Mouse (Mus musculus) lung, embryonic 14.5 days (tissue): ENCODE results near the gene Gm19935. TPM values are rescaled to one million over a fixed set of nuclear protein-coding genes. Genes with fewer than 3 reads are reported as not detected.

Experiments
- ATAC-seq: fragments of 200-750 bp; cut with Nextera tagmentation; 2 replicates; pipeline ENCODE4 v1.8.0; 2017; ENCODE audit warnings: mild to moderate bottlenecking, moderate TSS enrichment, moderate library complexity; ENCODE audit not compliant: insufficient read depth
- DNase-seq: peaks from one replicate; pipeline ENCODE4 v3.0.0-alpha.2; 2015
- H3K27ac ChIP-seq: fragments of 300-500 bp; sonication (generic); 2 replicates; pipeline ENCODE4 v1.5.1; 2014; ENCODE audit warnings: low read depth, mild to moderate bottlenecking, moderate library complexity
- H3K27me3 ChIP-seq: fragments of 300-500 bp; sonication (generic); 2 replicates; pipeline ENCODE4 v1.6.1; 2014; ENCODE audit warnings: low read length, control low read depth; ENCODE audit not compliant: insufficient read depth
- H3K36me3 ChIP-seq: fragments of 300-500 bp; sonication (generic); 2 replicates; pipeline ENCODE4 v1.6.1; 2014; ENCODE audit warnings: control low read depth; ENCODE audit not compliant: insufficient read depth
- H3K4me1 ChIP-seq: fragments of 300-500 bp; sonication (generic); 2 replicates; pipeline ENCODE4 v1.6.1; 2014; ENCODE audit warnings: antibody characterized with exemption, control low read depth; ENCODE audit not compliant: insufficient read depth
- H3K4me2 ChIP-seq: fragments of 300-500 bp; sonication (generic); 2 replicates; pipeline ENCODE4 v1.6.1; 2014; ENCODE audit warnings: mild to moderate bottlenecking
- H3K4me3 ChIP-seq: fragments of 300-500 bp; sonication (generic); 2 replicates; pipeline ENCODE4 v1.5.1; 2014; ENCODE audit warnings: low read depth, low read length
- H3K9ac ChIP-seq: fragments of 300-500 bp; sonication (generic); 2 replicates; pipeline ENCODE4 v1.6.1; 2014
- H3K9me3 ChIP-seq: fragments of 300-500 bp; sonication (generic); 2 replicates; pipeline ENCODE4 v1.6.1; 2016; ENCODE audit warnings: low read depth, low read length, control low read depth
- CTCF ChIP-seq: IDR thresholded peaks from 2 replicates; pipeline ENCODE4 v1.5.1; 2016; ENCODE audit warnings: antibody characterized with exemption, low read depth
- WGBS: fragments of 180-500 bp; shearing (Covaris S2); extraction: QIAGEN DNeasy Blood & Tissue Kit; methylation state at CpG from one replicate; pipeline ENCODE4 v1.1.7; 2014; 5-methylcytosine and 5-hydroxymethylcytosine counted together
- polyA plus RNA-seq: library from polyadenylated mRNA; unstranded; fragments of >200 nt; fragmentation: Nextera tagmentation; extraction: Ambion mirVana; gene quantifications from 2 replicates; pipeline ENCODE4 v1.2.1, GENCODE M21; 2014

Gene Gm19935
- polyA plus RNA-seq, 1 experiment from 2014 or later: not detected

GRCm38 (mm10) chr8:90816061-90816882 lies 921 bp downstream of the Gm19935 start:
- no peak overlapping the region for H3K4me3 ChIP-seq
- no peak for TF ChIP-seq CTCF
- WGBS: 70% methylated on average over 23 of the region's 23 CpGs
- H3K36me3 ChIP-seq: no peaks in the 10 kb centered on the region
- no peak overlapping the region for H3K27ac ChIP-seq
- H3K27me3 ChIP-seq: no peaks in the 10 kb centered on the region
- ATAC-seq: no peak
- DNase-seq: no peak
- H3K4me1 ChIP-seq: no peaks in the 10 kb centered on the region
- no peak overlapping the region for H3K4me2 ChIP-seq
- H3K9ac ChIP-seq: no peak overlapping the region
- H3K9me3 ChIP-seq: no peaks in the 10 kb centered on the region

- 79% methylated on average over 10 of the region's 10 CpGs for WGBS
- TF ChIP-seq CTCF: peak; percentile 45
- Histone ChIP-seq H3K27ac (no peak overlapping the region), H3K4me3 (no peak overlapping the region), H3K4me1 (no peaks in the 10 kb centered on the region), H3K9ac (no peak overlapping the region), H3K9me3 (no peaks in the 10 kb centered on the region), H3K36me3 (no peaks in the 10 kb centered on the region), H3K27me3 (no peaks in the 10 kb centered on the region), H3K4me2 (no peak overlapping the region)
- ATAC-seq: no peak
- DNase-seq: no peak
Measured at GRCm38 (mm10) chr8:90813602-90814320, 3.4 kb downstream of the Gm19935 start.

- H3K27ac ChIP-seq: no peak overlapping the region
- 70% methylated on average over 5 of the region's 5 CpGs for WGBS
Measured at GRCm38 (mm10) chr8:90799473-90799872, 17.7 kb downstream of the Gm19935 start.

GRCm38 (mm10) chr8:90794990-90795861 lies 22.0 kb downstream of the Gm19935 start:
- Histone ChIP-seq H3K27ac (no peak overlapping the region), H3K9ac (no peak overlapping the region), H3K27me3 (no peaks in the 10 kb centered on the region), H3K36me3 (no peaks in the 10 kb centered on the region), H3K4me1 (no peaks in the 10 kb centered on the region), H3K9me3 (no peaks in the 10 kb centered on the region), H3K4me3 (0 out of 2 replicates have a peak overlapping the region, but pooled peaks have one; percentile 7), H3K4me2 (peak overlapping the region; percentile 25)
- peak; percentile 73 for TF ChIP-seq CTCF
- ATAC-seq (peak; percentile 79), DNase-seq (peak; percentile 81)
- WGBS: 8% methylated on average over 12 of the region's 12 CpGs

More at GRCm38 (mm10) chr8:90799473-90799872, 17.7 kb downstream of the Gm19935 start:
- Histone ChIP-seq H3K9ac (no peak overlapping the region), H3K4me1 (no peaks in the 10 kb centered on the region), H3K9me3 (no peaks in the 10 kb centered on the region), H3K4me2 (no peak overlapping the region), H3K27me3 (no peaks in the 10 kb centered on the region), H3K36me3 (no peaks in the 10 kb centered on the region), H3K4me3 (no peak overlapping the region)
- TF ChIP-seq CTCF: no peak
- DNase-seq (no peak), ATAC-seq (no peak)

GRCm38 (mm10) chr8:90793710-90794109 lies 23.5 kb downstream of the Gm19935 start:
- DNase-seq (peak; percentile 89), ATAC-seq (peak; percentile 69)
- 3% methylated on average over 3 of the region's 3 CpGs for WGBS
- Histone ChIP-seq H3K27ac (no peak overlapping the region), H3K4me3 (no peak overlapping the region), H3K9me3 (no peaks in the 10 kb centered on the region), H3K27me3 (no peaks in the 10 kb centered on the region), H3K36me3 (no peaks in the 10 kb centered on the region), H3K4me2 (no peak overlapping the region), H3K4me1 (no peaks in the 10 kb centered on the region), H3K9ac (no peak overlapping the region)
- peak; percentile 90 for TF ChIP-seq CTCF

GRCm38 (mm10) chr8:90791616-90792015 lies 25.6 kb downstream of the Gm19935 start:
- TF ChIP-seq CTCF: no peak
- Histone ChIP-seq H3K27me3 (no peaks in the 10 kb centered on the region), H3K9me3 (no peaks in the 10 kb centered on the region), H3K9ac (no peak overlapping the region), H3K4me3 (no peak overlapping the region), H3K27ac (no peak overlapping the region), H3K4me1 (no peaks in the 10 kb centered on the region), H3K4me2 (no peak overlapping the region), H3K36me3 (no peaks in the 10 kb centered on the region)
- no peak for ATAC-seq
- 85% methylated on average over 1 of the region's 1 CpGs for WGBS
- DNase-seq: no peak
